Mouse (Mus musculus) cerebellum, postnatal 36 days (tissue): ENCODE data around the gene Tmem246.
"Not testable (repeated sequence)": the region's sequence is repeated elsewhere in the genome, so short reads cannot be mapped to it uniquely, and the experiment has no call there.

Source experiments
- DNase-seq, 2 experiments: peaks; one replicate each; pipeline ENCODE4 v3.0.0; 2021 to 2022; ENCODE audit warnings: mixed read lengths in 2 of 2

Tmem246 gene

GRCm38 (mm10) chr4:49597183-49598100 is at the start of gene Tmem246:
Gene Tmem246 (minus strand): TSS chr4:49597876.
- DNase-seq: peak; percentile 80

GRCm38 (mm10) chr4:49639913-49640312 is 42.2 kb upstream of the Tmem246 start:
- no peak for DNase-seq

DNA sequence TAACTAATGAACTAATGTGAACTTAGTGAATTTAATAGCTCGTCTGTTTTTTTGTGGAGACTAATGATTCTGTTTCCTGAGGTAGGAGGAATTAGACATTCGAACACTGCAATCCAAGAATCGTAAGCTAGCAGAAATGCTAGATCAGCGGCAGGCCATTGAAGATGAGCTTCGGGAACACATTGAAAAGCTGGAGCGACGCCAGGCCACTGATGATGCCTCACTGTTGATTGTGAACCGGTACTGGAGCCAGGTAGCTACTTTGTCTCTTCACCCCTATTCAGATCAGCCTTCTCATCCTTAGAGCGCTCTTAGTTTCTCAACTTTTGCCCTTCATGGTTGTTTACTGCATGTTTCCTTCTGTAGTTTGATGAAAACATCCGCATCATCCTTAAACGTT is 40.1 kb upstream of the Tmem246 start:
- DNase-seq: peak in 1 of 2 experiments; percentile 30

- no peak for DNase-seq
Measured at GRCm38 (mm10) chr4:49632139-49632481, 34.4 kb upstream of the Tmem246 start.

- DNase-seq: peak; percentile 95
Measured at GRCm38 (mm10) chr4:49631319-49632138, 33.9 kb upstream of the Tmem246 start, which contains the start of gene Rnf20. Gene Rnf20 (plus strand): TSS chr4:49632006.

DNA sequence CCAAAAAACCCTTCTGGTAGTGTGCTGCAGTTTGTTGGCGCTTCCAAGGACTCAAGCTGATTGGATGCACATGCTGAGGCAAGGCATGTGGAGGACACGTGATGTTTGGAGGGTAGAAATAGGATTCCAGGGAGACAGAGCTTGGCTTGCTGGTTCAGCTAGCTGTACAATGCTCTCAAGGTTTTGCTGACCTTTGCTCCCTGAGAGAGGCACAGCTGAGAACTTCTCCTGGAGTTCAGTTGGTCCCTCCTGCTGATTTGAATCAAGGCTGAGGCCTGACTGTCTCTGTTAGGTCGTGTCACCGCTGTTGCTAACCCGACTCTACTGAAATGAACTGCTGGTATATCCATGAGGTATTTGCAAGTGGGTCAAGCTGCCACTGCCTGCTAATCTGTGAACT is 31.3 kb upstream of the Tmem246 start:
- DNase-seq: no peak

GRCm38 (mm10) chr4:49626973-49627372 is 29.3 kb upstream of the Tmem246 start:
- peak; percentile 71 to 80 for DNase-seq

DNA sequence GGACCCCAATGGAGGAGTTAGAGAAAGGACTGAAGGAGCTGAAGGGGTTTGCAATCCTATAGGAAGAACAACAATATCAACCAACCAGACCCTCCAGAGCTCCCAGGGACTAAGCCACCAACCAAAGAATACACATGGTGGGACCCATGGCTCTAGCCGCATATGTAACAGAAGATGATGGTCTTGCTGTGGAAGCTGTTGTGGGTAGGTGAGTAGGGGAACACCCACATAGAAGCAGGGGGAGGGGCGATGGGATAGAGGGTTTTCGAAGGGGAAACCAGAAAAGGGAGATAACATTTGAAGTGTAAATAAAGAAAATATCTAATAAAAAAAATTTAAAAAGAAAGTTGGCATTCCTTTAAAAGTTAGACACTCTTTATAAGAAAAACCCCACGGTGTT is 27.3 kb upstream of the Tmem246 start:
- not testable (repeated sequence) for DNase-seq

- DNase-seq: no peak
Measured at GRCm38 (mm10) chr4:49623916-49624315, 26.2 kb upstream of the Tmem246 start.

DNA sequence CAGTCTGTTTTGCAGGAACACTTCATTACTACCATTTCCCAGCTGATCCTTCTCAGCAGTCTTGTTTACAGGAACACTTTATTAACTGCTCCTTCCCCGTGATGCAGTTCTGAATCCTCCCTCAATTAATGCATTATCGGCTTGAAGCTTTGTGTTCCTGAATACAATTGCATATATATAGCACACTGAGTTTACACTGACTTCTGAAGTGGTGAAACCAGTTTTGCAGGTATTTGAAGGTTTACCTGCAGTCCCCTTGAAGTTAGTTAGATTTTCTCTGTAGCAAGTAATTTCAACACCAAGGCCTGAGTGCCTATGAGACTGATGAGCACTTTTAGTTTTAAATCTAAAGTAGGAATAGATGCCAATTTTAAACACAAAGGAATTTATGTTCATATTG is 24.6 kb upstream of the Tmem246 start:
- no peak for DNase-seq

- DNase-seq: not testable (repeated sequence)
Measured at GRCm38 (mm10) chr4:49619861-49620260, 22.2 kb upstream of the Tmem246 start.

- no peak for DNase-seq
Measured at GRCm38 (mm10) chr4:49616924-49617323, 19.2 kb upstream of the Tmem246 start.

- DNase-seq: no peak
Measured at GRCm38 (mm10) chr4:49605459-49605858, 7.8 kb upstream of the Tmem246 start.

- DNase-seq: no peak
Measured at GRCm38 (mm10) chr4:49604616-49605015, 6.9 kb upstream of the Tmem246 start.

DNA sequence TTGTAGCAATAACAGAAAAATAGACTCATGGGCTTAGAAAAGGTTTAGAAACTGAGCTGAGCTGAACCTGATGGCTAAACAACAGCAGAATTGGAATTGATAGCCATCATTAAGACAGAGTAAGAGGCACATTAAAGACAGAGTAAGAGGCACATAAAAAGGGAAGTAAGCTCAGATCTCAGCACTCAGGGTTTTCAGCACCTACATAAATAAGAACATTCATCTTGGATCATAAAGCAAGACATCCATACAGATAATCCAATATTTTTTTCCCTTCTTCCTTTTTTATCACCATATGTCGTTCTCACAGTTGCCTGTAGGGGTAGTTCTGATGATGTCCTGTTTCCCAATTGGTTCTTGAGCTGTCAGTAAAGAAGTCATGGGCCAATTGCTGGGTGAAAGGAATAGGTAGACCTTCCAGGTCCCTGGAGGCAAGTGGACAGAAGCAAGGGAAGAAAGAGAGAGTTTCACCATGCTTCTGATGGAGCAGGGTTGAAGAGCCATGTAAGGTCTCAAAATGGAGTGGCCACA is 6.4 kb upstream of the Tmem246 start:
- DNase-seq: no peak

DNA sequence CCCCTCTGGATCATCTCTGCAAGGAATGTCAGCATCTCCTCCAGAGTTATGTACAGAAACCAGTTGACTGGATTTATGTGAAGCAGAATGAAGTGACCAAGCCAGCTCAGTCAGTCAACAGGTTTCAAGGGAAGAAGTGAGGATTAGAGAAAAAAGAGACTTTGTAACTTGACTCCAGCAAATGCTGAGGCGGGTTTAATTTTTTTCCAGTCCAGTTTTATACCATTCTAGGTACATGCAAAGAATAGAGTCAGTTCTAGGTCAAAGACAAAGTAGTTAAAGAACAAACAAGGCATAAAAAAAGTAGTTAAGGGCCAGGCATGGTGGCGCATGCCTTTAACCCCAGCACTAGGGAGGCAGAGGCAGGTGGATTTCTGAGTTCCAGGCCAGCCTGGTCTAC is 5.5 kb upstream of the Tmem246 start:
- DNase-seq: no peak

- peak in 1 of 2 experiments; percentile 78 for DNase-seq
Measured at GRCm38 (mm10) chr4:49596846-49597182, 862 bp downstream of the Tmem246 start.

GRCm38 (mm10) chr4:49590152-49590551 is 7.5 kb downstream of the Tmem246 start:
- DNase-seq: no peak

DNA sequence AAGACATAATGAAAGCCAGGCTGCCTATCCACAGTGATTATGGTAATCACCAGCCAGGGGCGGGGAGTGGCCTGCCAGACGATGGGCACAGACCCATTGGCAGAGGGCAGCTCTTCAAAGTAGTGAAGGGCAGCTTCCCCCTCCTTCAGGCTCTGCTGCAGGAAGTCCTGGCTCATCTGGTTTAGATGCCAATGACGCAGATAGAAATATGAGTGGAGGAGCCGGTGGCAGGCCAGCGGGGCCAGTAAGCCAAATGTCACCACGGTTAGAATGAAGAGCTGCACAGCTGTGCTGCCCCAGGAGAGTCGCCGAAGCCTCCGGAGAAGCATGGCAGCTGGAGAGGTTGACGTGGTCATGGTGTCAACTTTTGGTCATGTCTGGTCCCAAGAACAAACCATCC is 10.9 kb downstream of the Tmem246 start:
- no peak for DNase-seq

GRCm38 (mm10) chr4:49585524-49586101 is 12.1 kb downstream of the Tmem246 start:
- DNase-seq: no peak

- DNase-seq: no peak
Measured at GRCm38 (mm10) chr4:49583965-49584831, 13.5 kb downstream of the Tmem246 start.

DNA sequence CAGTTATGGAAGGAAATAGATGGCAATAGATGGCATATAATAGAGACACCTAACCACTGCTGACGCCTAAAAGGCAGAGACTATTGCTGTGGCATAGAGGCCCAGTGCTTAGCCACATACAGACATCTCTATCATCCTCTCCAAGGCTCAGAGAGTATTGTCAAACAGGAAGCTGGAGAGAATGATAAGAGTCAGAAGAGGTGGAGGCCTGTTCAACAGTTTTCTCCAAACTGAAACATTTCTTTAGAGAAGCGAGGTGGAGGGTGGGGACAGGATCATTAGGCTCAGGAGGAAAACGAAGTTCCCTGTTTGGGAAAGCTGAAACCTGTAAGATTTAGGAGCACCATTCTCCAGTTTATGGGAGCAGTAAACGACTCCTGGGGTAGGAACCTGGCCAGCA is 16.4 kb downstream of the Tmem246 start:
- no peak for DNase-seq
